Mouse (Mus musculus) ES-Bruce4 (cell line): ENCODE measurements around the gene Serhl.

ENCODE experiments used
- CTCF ChIP-seq: IDR thresholded peaks from one replicate; pipeline ENCODE4 v1.8.1; 2011; ENCODE audit warnings: low read depth, low read length
- POLR2A ChIP-seq: IDR thresholded peaks from one replicate; pipeline ENCODE4 v1.8.1; 2011; ENCODE audit warnings: low read length; ENCODE audit not compliant: insufficient read depth

- TF ChIP-seq CTCF: no peak
- TF ChIP-seq POLR2A: no peak
Measured at GRCm38 (mm10) chr15:83083530-83083929, 5.8 kb upstream of the Serhl start.
